Mouse (Mus musculus): ENCODE measurements around the gene Plk4. TPM values are rescaled to one million over a fixed set of nuclear protein-coding genes. Genes with fewer than 3 reads are reported as not detected.
A peak's percentile ranks its signal among the peaks of the same experiment; 100 is the strongest.
"Not testable (repeated sequence)": the region's sequence is repeated elsewhere in the genome, so short reads cannot be mapped to it uniquely, and the experiment has no call there.

Gene Plk4
- polyA plus RNA-seq, 1 experiment from 2014 or later: 57.8 TPM

DNA sequence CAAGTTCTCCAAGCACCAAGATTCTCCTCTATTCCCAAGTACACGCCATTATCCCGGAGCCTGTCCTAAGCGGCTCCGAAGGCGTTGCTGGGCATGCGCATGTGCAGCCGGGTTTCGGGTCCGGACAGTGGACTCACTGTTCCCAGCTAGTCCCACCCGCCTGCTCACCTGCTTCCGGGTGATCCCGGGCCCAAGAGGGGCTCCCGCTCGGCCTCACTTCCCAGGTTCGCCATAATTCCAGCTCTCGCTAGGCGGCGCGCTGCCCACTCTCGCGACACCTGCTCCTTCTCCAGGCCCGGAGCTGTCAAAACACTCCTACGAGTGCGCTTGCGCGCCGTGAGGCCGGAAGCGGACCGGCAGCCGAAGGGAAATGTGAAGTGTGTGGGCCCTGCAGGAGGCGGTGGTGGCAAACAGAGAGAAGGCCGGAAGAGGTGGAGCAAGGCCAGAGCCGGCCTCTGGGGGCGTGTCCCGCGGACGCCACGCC lies 46.7 kb downstream of the Plk4 start, which contains the start of gene Mfsd8:
Gene Mfsd8, minus strand, starts transcription at position 414 of the 484 bp plus-strand sequence.
- Histone ChIP-seq H3K9ac (peak within 1 kb of the TSS; percentile 46), H3K4me3 (replicated peaks) (peak within 1 kb of the TSS; percentile 54), H3K27ac (peak within 1 kb of the TSS; percentile 73), H3K4me2 (peak within 1 kb of the TSS; percentile 74)
- not testable (repeated sequence) for H3K4me1 ChIP-seq; H3K9me3 ChIP-seq (replicated peaks); H3K36me3 ChIP-seq; H3K27me3 ChIP-seq
- ATAC-seq (replicated peaks; ENCODE audit: low FRiP score): peak; percentile 99
- WGBS: under 1% methylated on average over 37 of the region's 39 CpGs

DNA sequence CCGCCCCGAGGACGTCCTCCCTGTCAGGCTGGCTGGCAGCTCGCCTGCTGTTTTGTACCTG lies 47.0 kb downstream of the Plk4 start, which contains the start of gene Abhd18:
Gene Abhd18, plus strand, starts transcription at position 14 of the 61 bp plus-strand sequence.
- Histone ChIP-seq H3K4me2 (peak within 1 kb of the TSS; percentile 74), H3K9ac (peak within 1 kb of the TSS; percentile 46), H3K4me3 (replicated peaks) (peak within 1 kb of the TSS; percentile 54), H3K27ac (peak within 1 kb of the TSS; percentile 73)
- not testable (repeated sequence) for H3K36me3 ChIP-seq; ATAC-seq (replicated peaks; ENCODE audit: low FRiP score); H3K9me3 ChIP-seq (replicated peaks); H3K4me1 ChIP-seq; H3K27me3 ChIP-seq
- 0% methylated on average over 2 of the region's 4 CpGs for WGBS

DNA sequence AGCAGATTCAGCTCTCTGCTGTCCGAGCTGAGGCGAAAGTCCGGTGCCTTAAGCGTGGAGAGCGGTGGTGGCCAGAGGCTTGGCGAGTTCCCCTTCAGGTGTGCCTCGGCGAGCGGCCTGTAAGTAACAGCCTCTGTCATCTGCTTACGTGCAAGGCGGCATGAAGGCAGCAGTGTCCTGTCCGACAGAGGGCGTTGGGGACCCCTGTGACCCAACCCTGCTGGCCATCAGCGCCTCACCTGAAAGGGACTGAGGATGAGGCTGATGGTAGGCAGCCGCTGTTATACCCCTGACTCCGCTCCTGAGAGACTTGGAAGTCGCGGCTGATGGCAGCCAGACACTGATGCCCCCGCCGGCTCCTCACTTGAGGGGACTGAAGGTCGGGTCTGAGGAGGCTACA lies 47.2 kb downstream of the Plk4 start:
- H3K4me1 ChIP-seq; H3K27me3 ChIP-seq; H3K36me3 ChIP-seq; ATAC-seq (replicated peaks; ENCODE audit: low FRiP score); H3K9me3 ChIP-seq (replicated peaks): not testable (repeated sequence)
- WGBS: under 1% methylated on average over 19 of the region's 21 CpGs
- peak overlapping the region; percentile 64; the same call in 1 of the 2 replicates for H3K27ac ChIP-seq
- peak overlapping the region; percentile 43 for H3K9ac ChIP-seq
- H3K4me3 ChIP-seq (replicated peaks): peak overlapping the region; percentile 54
- H3K4me2 ChIP-seq: peak overlapping the region; percentile 74

GRCm38 (mm10) chr3:40847936-40848335 lies 48.1 kb downstream of the Plk4 start:
- not testable (repeated sequence) for H3K27me3 ChIP-seq; H3K9me3 ChIP-seq (replicated peaks); ATAC-seq (replicated peaks; ENCODE audit: low FRiP score); H3K9ac ChIP-seq; H3K4me1 ChIP-seq; H3K27ac ChIP-seq; H3K4me3 ChIP-seq (replicated peaks); H3K36me3 ChIP-seq
- WGBS: 89% methylated on average over 2 of the region's 2 CpGs
- H3K4me2 ChIP-seq: 0 out of 2 replicates have a peak overlapping the region, but pooled peaks have one; percentile 74

DNA sequence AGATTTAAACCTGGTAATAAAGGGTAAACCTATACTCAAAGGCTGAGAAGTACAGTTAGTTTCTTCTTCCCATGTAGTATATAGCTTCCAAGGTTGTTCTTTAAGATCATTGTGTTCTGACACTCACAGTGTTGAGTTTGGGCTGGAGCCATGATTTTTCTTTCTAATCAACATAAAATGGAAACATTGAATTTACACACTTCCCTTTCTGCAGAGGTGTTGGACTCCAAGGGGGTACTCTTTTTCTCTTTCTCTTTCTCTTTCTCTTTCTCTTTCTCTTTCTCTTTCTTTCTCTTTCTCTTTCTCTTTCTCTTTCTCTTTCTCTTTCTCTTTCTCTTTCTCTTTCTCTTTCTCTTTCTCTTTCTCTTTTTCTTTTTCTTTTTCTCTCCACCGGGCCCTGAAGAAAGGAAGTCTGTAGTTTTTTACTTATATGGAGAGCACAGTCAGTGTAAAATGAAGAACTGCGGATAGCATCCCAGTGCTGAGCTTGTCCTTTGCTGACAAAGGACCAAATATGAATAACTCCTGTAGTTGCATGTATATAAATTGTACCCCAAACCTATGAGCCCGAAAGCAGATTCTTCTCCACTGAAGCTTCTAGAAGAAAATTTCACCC lies 53.4 kb downstream of the Plk4 start:
- not testable (repeated sequence) for H3K4me2 ChIP-seq; H3K9me3 ChIP-seq (replicated peaks); H3K36me3 ChIP-seq; H3K4me3 ChIP-seq (replicated peaks); H3K27me3 ChIP-seq; ATAC-seq (replicated peaks; ENCODE audit: low FRiP score); H3K27ac ChIP-seq; H3K9ac ChIP-seq; H3K4me1 ChIP-seq
- WGBS: 95% methylated on average over 3 of the region's 3 CpGs

Other genes starting within 250 kb of the Plk4 start
- gene Slc25a31, start 91.2 kb upstream of the Plk4 start, polyA plus RNA-seq (2015; fragmentation: Nextera tagmentation; extraction: Ambion mirVana): 0.10 and 0.12 TPM in 2 replicates
- gene Hspa4l, start 55.5 kb upstream of the Plk4 start, polyA plus RNA-seq (2015; fragmentation: Nextera tagmentation; extraction: Ambion mirVana): 8.1 and 10.3 TPM in 2 replicates
- gene Mfsd8, start 46.9 kb downstream of the Plk4 start, polyA plus RNA-seq (2015; fragmentation: Nextera tagmentation; extraction: Ambion mirVana): 6.7 and 7.1 TPM in 2 replicates
- 8.7 and 10.2 TPM in 2 replicates for gene Abhd18, start 47.0 kb downstream of the Plk4 start, polyA plus RNA-seq (2015; fragmentation: Nextera tagmentation; extraction: Ambion mirVana)
- 0.10 and 0.35 TPM in 2 replicates for gene 1700034I23Rik, start 102.5 kb downstream of the Plk4 start, polyA plus RNA-seq (2015; fragmentation: Nextera tagmentation; extraction: Ambion mirVana)
- gene Larp1b, start 149.8 kb downstream of the Plk4 start, polyA plus RNA-seq (2015; fragmentation: Nextera tagmentation; extraction: Ambion mirVana): 8.3 and 10.1 TPM in 2 replicates

Data from kidney, embryonic 15.5 days (tissue).